Comparison of ENCODE assay signal across 12 mouse cellular contexts in the genomic region with DNA sequence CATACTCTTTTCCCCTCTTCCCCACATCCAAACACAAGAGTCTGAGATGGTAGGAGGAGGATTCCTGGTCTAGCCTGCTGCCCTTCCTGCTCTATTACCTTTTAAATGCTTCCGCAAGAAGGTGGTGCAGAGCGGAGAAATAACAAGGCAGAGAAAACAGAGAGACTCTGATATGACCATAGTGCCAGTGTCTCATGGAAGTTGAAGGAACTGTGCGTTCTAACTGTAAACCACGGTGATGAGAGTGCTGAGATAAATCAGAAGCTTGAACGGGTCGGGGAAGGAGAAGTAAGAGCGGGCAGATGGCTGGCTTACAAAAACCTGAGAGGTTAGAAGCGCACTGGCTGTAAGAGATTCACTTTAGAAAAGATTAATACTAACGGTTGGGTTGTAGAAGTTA. TPM values are rescaled to one million over a fixed set of nuclear protein-coding genes. Genes with fewer than 3 reads are reported as not detected.
DNase-seq lines count a peak whose midpoint lies in the region; ATAC-seq and TF ChIP-seq lines count a peak whose summit lies in the region.
"Had no signal": no experiment of that assay in that cellular context is flagged by ENCODE, and none has a peak within 500 bp of the region (broad histone marks: within the 10 kb centered on the region; RNA-seq: fewer than 3 reads in every experiment).

No protein-coding gene starts in this region.

- 94% methylated on average over 9 of the region's 9 CpGs for WGBS in heart, embryonic 14.5 days
- WGBS in heart, adult 2 months: 91% methylated on average over 9 of the region's 9 CpGs
- 97% methylated on average over 9 of the region's 9 CpGs for WGBS in embryonic facial prominence, embryonic 13.5 days
- 96% methylated on average over 9 of the region's 9 CpGs for WGBS in limb, embryonic 14.5 days

- DNase-seq in heart, adult 2 months: no peak
- peak; percentile 61 for DNase-seq in A20 (ENCODE audit: low read depth, low spot score)
- no peak for DNase-seq in limb, embryonic 14.5 days (ENCODE audit: low spot score)
- DNase-seq in T-cell, adult 2 months (ENCODE audit: low spot score): no peak
- no peak for DNase-seq in right cerebral cortex, postnatal 25 days
- no peak for DNase-seq in retina, postnatal 1 day
- DNase-seq: adrenal gland, adult 8-10 months; gastrocnemius, postnatal 25 days; kidney, postnatal 10 days had no signal

- peak overlapping the region; percentile 78; the same call in 1 of the 2 replicates for H3K4me2 ChIP-seq in heart, embryonic 14.5 days (ENCODE audit: low read length)
- peak overlapping the region; percentile 85 for H3K4me2 ChIP-seq in embryonic facial prominence, embryonic 13.5 days
- 0 out of 2 replicates have a peak overlapping the region, but pooled peaks have one; percentile 84 for H3K4me2 ChIP-seq in limb, embryonic 14.5 days (replicated peaks; ENCODE audit: low read depth, low read length, severe bottlenecking)

- intact Hi-C loops in heart, adult 2 months (cut with DNase I): loop anchor here (5.0 kb wide), 1 partner anchor 53 kb away; the partner anchor contains the start of gene Stk38

- H3K4me1 ChIP-seq in heart, embryonic 14.5 days (ENCODE audit: control insufficient read depth in 2 of 2, insufficient read depth in 2 of 2, low read length in 2 of 2): peaks cover 5 to 20% of the 10 kb centered on the region in 2 experiments
- H3K4me1 ChIP-seq in heart, adult 2 months (ENCODE audit: control insufficient read depth, insufficient read depth, low read length): peaks cover 13% of the 10 kb centered on the region
- peaks cover 21% of the 10 kb centered on the region for H3K4me1 ChIP-seq in embryonic facial prominence, embryonic 13.5 days
- H3K4me1 ChIP-seq in limb, embryonic 14.5 days (ENCODE audit: control insufficient read depth, insufficient read depth, low read length): peaks cover 15% of the 10 kb centered on the region

- no peak for TF ChIP-seq EP300 in heart, adult 2 months (IDR thresholded peaks at IDR 0.05; ENCODE audit: insufficient read depth, low read depth, low read length)

- no peak for ATAC-seq in heart, embryonic 14.5 days (ENCODE audit: insufficient number of reproducible peaks, insufficient read depth, low FRiP score, low read depth)
- no peak for ATAC-seq in embryonic facial prominence, embryonic 13.5 days (ENCODE audit: insufficient number of reproducible peaks, insufficient read depth, low FRiP score, low TSS enrichment, low read depth)
- ATAC-seq in limb, embryonic 14.5 days (ENCODE audit: low FRiP score, low read depth): no peak

- H3K9me3 ChIP-seq in heart, embryonic 14.5 days (ENCODE audit: control insufficient read depth, low read length): peaks cover 3% of the 10 kb centered on the region; the same call in 1 of the 2 replicates
- no peaks in the 10 kb centered on the region for H3K9me3 ChIP-seq in embryonic facial prominence, embryonic 13.5 days
- H3K9me3 ChIP-seq in limb, embryonic 14.5 days (ENCODE audit: control insufficient read depth, low read length): no peaks in the 10 kb centered on the region

- H3K36me3 ChIP-seq in heart, embryonic 14.5 days (ENCODE audit: control insufficient read depth, insufficient read depth, low read length): peaks cover 12% of the 10 kb centered on the region
- H3K36me3 ChIP-seq in heart, adult 2 months (ENCODE audit: control insufficient read depth, insufficient read depth, low read length): peaks cover 8% of the 10 kb centered on the region; the same call in 1 of the 2 replicates
- peaks cover 22% of the 10 kb centered on the region for H3K36me3 ChIP-seq in embryonic facial prominence, embryonic 13.5 days
- peaks cover 11% of the 10 kb centered on the region for H3K36me3 ChIP-seq in limb, embryonic 14.5 days (ENCODE audit: control insufficient read depth, insufficient read depth, low read length)

- H3K27ac ChIP-seq in heart, embryonic 14.5 days (replicated peaks in 1 of 2; ENCODE audit: control insufficient read depth in 1 of 2, insufficient read depth in 1 of 2, low read depth in 2 of 2, low read length in 2 of 2): no peak overlapping the region
- H3K27ac ChIP-seq in heart, adult 2 months: no peak overlapping the region
- no peak overlapping the region for H3K27ac ChIP-seq in embryonic facial prominence, embryonic 13.5 days
- H3K27ac ChIP-seq in limb, embryonic 14.5 days (replicated peaks; ENCODE audit: low read depth, low read length): no peak overlapping the region

- H3K9ac ChIP-seq in heart, embryonic 14.5 days (ENCODE audit: low read length): no peak overlapping the region
- no peak overlapping the region for H3K9ac ChIP-seq in heart, adult 2 months (ENCODE audit: low read depth, low read length)
- no peak overlapping the region for H3K9ac ChIP-seq in embryonic facial prominence, embryonic 13.5 days
- H3K9ac ChIP-seq in limb, embryonic 14.5 days (ENCODE audit: low read depth, low read length, severe bottlenecking): no peak overlapping the region

- H3K79me2 ChIP-seq in heart, adult 2 months (replicated peaks; ENCODE audit: control insufficient read depth, insufficient read depth, low read length): peaks cover 21% of the 10 kb centered on the region

- H3K4me3 ChIP-seq in heart, embryonic 14.5 days (ENCODE audit: control insufficient read depth in 1 of 2, insufficient read depth in 1 of 2, low read depth in 1 of 2, low read length in 2 of 2): no peak overlapping the region
- no peak overlapping the region for H3K4me3 ChIP-seq in heart, adult 2 months
- 0 out of 2 replicates have a peak overlapping the region, but pooled peaks have one; percentile 79 for H3K4me3 ChIP-seq in embryonic facial prominence, embryonic 13.5 days
- H3K4me3 ChIP-seq in limb, embryonic 14.5 days (replicated peaks; ENCODE audit: low read length): no peak overlapping the region

- no peak for TF ChIP-seq POLR2A in heart, adult 2 months (IDR thresholded peaks at IDR 0.05; ENCODE audit: insufficient read depth, low read depth, low read length)
- TF ChIP-seq POLR2A in limb, embryonic 14.5 days (IDR thresholded peaks at IDR 0.05; ENCODE audit: borderline replicate concordance, extremely low read depth, insufficient read depth, insufficient read length): no peak

- no peak for TF ChIP-seq CTCF in heart, adult 2 months (IDR thresholded peaks at IDR 0.05)

- H3K27me3 ChIP-seq in heart, embryonic 14.5 days (ENCODE audit: control insufficient read depth, insufficient read depth, low read length): no peaks in the 10 kb centered on the region
- no peaks in the 10 kb centered on the region for H3K27me3 ChIP-seq in heart, adult 2 months (ENCODE audit: control insufficient read depth, insufficient read depth, low read length)
- H3K27me3 ChIP-seq in embryonic facial prominence, embryonic 13.5 days: no peaks in the 10 kb centered on the region
- H3K27me3 ChIP-seq in limb, embryonic 14.5 days (ENCODE audit: control insufficient read depth, insufficient read depth, low read length): no peaks in the 10 kb centered on the region

RNA-seq across cellular contexts. Expression of gene Kctd20, which starts 2.7 kb away (rescaled TPM):
- 53.2 and 53.5 TPM in 2 replicates for polyA plus RNA-seq in heart, embryonic 14.5 days (2014; fragmentation: Nextera tagmentation; extraction: Ambion mirVana)
- total RNA-seq in heart, adult 2 months (2021): 10 to 100 TPM; 55.7 to 55.8 TPM
- polyA plus RNA-seq in heart, adult 2 months (2012; rRNA removed): 23.8 and 44.7 TPM in 2 replicates
- 99.9 and 103 TPM in 2 replicates for polyA plus RNA-seq in embryonic facial prominence, embryonic 13.5 days (2015; fragmentation: Nextera tagmentation; extraction: Ambion mirVana)
- 66.6 and 70.1 TPM in 2 replicates for polyA plus RNA-seq in limb, embryonic 14.5 days (2012; rRNA removed)
- 82.9 and 96.3 TPM in 2 replicates for polyA plus RNA-seq in limb, embryonic 14.5 days (2014; fragmentation: Nextera tagmentation; extraction: Ambion mirVana)

RNA-seq across cellular contexts. Expression of gene Pxt1, which starts 10.8 kb away (rescaled TPM):
- not detected in 2 replicates for polyA plus RNA-seq in heart, embryonic 14.5 days (2014; fragmentation: Nextera tagmentation; extraction: Ambion mirVana)
- total RNA-seq in heart, adult 2 months (2021): under 1 TPM in 1 of 2 experiments, not detected in 1; 0.52 TPM
- 0.14 and 0.29 TPM in 2 replicates for polyA plus RNA-seq in heart, adult 2 months (2012; rRNA removed)
- polyA plus RNA-seq in embryonic facial prominence, embryonic 13.5 days (2015; fragmentation: Nextera tagmentation; extraction: Ambion mirVana): not detected in 2 replicates
- 0.13 and 0.20 TPM in 2 replicates for polyA plus RNA-seq in limb, embryonic 14.5 days (2012; rRNA removed)
- polyA plus RNA-seq in limb, embryonic 14.5 days (2014; fragmentation: Nextera tagmentation; extraction: Ambion mirVana): not detected in 2 replicates
- total RNA-seq: adrenal gland, adult 8-10 months; gastrocnemius, postnatal 25 days had no signal
- polyA plus RNA-seq: limb, embryonic 11.5 days had no signal

RNA-seq across cellular contexts. Expression of gene 4930539E08Rik, which starts 39.3 kb away (rescaled TPM):
- 0.09 TPM in 2 replicates for polyA plus RNA-seq in heart, embryonic 14.5 days (2014; fragmentation: Nextera tagmentation; extraction: Ambion mirVana)
- total RNA-seq in heart, adult 2 months (2021): not detected
- polyA plus RNA-seq in heart, adult 2 months (2012; rRNA removed): 0.08 and 0.23 TPM in 2 replicates
- polyA plus RNA-seq in embryonic facial prominence, embryonic 13.5 days (2015; fragmentation: Nextera tagmentation; extraction: Ambion mirVana): 0.29 and 0.41 TPM in 2 replicates
- 0.35 and 0.37 TPM in 2 replicates for polyA plus RNA-seq in limb, embryonic 14.5 days (2012; rRNA removed)
- 0.07 and 0.18 TPM in 2 replicates for polyA plus RNA-seq in limb, embryonic 14.5 days (2014; fragmentation: Nextera tagmentation; extraction: Ambion mirVana)
- total RNA-seq: gastrocnemius, postnatal 25 days had no signal

RNA-seq across cellular contexts. Expression of gene Stk38, which starts 53.4 kb away (rescaled TPM):
- polyA plus RNA-seq in heart, embryonic 14.5 days (2014; fragmentation: Nextera tagmentation; extraction: Ambion mirVana): 68.0 and 70.3 TPM in 2 replicates
- 10 to 100 TPM; 29.5 to 32.5 TPM for total RNA-seq in heart, adult 2 months (2021)
- polyA plus RNA-seq in heart, adult 2 months (2012; rRNA removed): 41.6 and 50.5 TPM in 2 replicates
- polyA plus RNA-seq in embryonic facial prominence, embryonic 13.5 days (2015; fragmentation: Nextera tagmentation; extraction: Ambion mirVana): 114 and 129 TPM in 2 replicates
- 115 TPM in 2 replicates for polyA plus RNA-seq in limb, embryonic 14.5 days (2012; rRNA removed)
- polyA plus RNA-seq in limb, embryonic 14.5 days (2014; fragmentation: Nextera tagmentation; extraction: Ambion mirVana): 86.6 and 99.3 TPM in 2 replicates
